Mouse (Mus musculus): ENCODE measurements around the gene Hist1h2bp. TPM values are rescaled to one million over a fixed set of nuclear protein-coding genes. Genes with fewer than 3 reads are reported as not detected.
"Not testable (repeated sequence)": the region's sequence is repeated elsewhere in the genome, so short reads cannot be mapped to it uniquely, and the experiment has no call there.

Gene Hist1h2bp
- polyA plus RNA-seq (2015; fragmentation: Nextera tagmentation; extraction: Ambion mirVana): 0.72 TPM in 1 of 2 replicates, not detected in the other

GRCm38 (mm10) chr13:21786899-21787629 is at the start of gene Hist1h2bp, which contains the start of gene Hist1h2an:
Gene Hist1h2bp (plus strand): TSS chr13:21787461.
Gene Hist1h2an (minus strand): TSS chr13:21787218.
- not testable (repeated sequence) for H3K9me3 ChIP-seq (replicated peaks; ENCODE audit: control insufficient read depth, low read length, poor library complexity, severe bottlenecking); H3K27me3 ChIP-seq (ENCODE audit: control insufficient read depth, insufficient read depth, low read depth, low read length); H3K36me3 ChIP-seq (ENCODE audit: control insufficient read depth, insufficient read depth, low read length)
- WGBS: under 1% methylated on average over 35 of the region's 63 CpGs
- peaks cover 25% of the 10 kb centered on the region for H3K4me1 ChIP-seq (ENCODE audit: control insufficient read depth, insufficient read depth, low read length)
- peak within 1 kb of the TSS; percentile 37 for H3K4me3 ChIP-seq (ENCODE audit: low read depth, low read length)
- H3K9ac ChIP-seq (ENCODE audit: low read depth, low read length): peak within 1 kb of the TSS; percentile 60; the same call in 1 of the 2 replicates
- H3K4me2 ChIP-seq (ENCODE audit: low read length): peak within 1 kb of the TSS; percentile 64
- peak within 1 kb of the TSS; percentile 70 for H3K27ac ChIP-seq (ENCODE audit: low read length)
- ATAC-seq: peak; percentile 96

- Histone ChIP-seq H3K27me3 (ENCODE audit: control insufficient read depth, insufficient read depth, low read depth, low read length) (no peaks in the 10 kb centered on the region), H3K9me3 (replicated peaks; ENCODE audit: control insufficient read depth, low read length, poor library complexity, severe bottlenecking) (no peaks in the 10 kb centered on the region), H3K9ac (ENCODE audit: low read depth, low read length) (no peak overlapping the region), H3K36me3 (ENCODE audit: control insufficient read depth, insufficient read depth, low read length) (no peaks in the 10 kb centered on the region), H3K4me3 (ENCODE audit: low read depth, low read length) (no peak overlapping the region), H3K27ac (ENCODE audit: low read length) (no peak overlapping the region), H3K4me2 (ENCODE audit: low read length) (no peak overlapping the region), H3K4me1 (ENCODE audit: control insufficient read depth, insufficient read depth, low read length) (peaks cover 15% of the 10 kb centered on the region)
- 94% methylated on average over 1 of the region's 1 CpGs for WGBS
- ATAC-seq: no peak
Observed at GRCm38 (mm10) chr13:21745006-21745405, 42.3 kb upstream of the Hist1h2bp start.

- WGBS: 5% methylated on average over 5 of the region's 5 CpGs
Observed at GRCm38 (mm10) chr13:21749387-21750158, 37.7 kb upstream of the Hist1h2bp start.

GRCm38 (mm10) chr13:21750159-21751017 is 36.9 kb upstream of the Hist1h2bp start, which contains the start of gene Hist1h4k:
Gene Hist1h4k (minus strand): TSS chr13:21750505.
- peak within 1 kb of the TSS; percentile 63 for H3K9ac ChIP-seq (ENCODE audit: low read depth, low read length)
- peak within 1 kb of the TSS; percentile 43 for H3K4me3 ChIP-seq (ENCODE audit: low read depth, low read length)
- not testable (repeated sequence) for H3K9me3 ChIP-seq (replicated peaks; ENCODE audit: control insufficient read depth, low read length, poor library complexity, severe bottlenecking); H3K36me3 ChIP-seq (ENCODE audit: control insufficient read depth, insufficient read depth, low read length); H3K27me3 ChIP-seq (ENCODE audit: control insufficient read depth, insufficient read depth, low read depth, low read length)
- under 1% methylated on average over 39 of the region's 56 CpGs for WGBS
- peaks cover 28% of the 10 kb centered on the region for H3K4me1 ChIP-seq (ENCODE audit: control insufficient read depth, insufficient read depth, low read length)
- peak within 1 kb of the TSS; percentile 81 for H3K4me2 ChIP-seq (ENCODE audit: low read length)
- peak; percentile 86 for ATAC-seq
- H3K27ac ChIP-seq (ENCODE audit: low read length): peak within 1 kb of the TSS; percentile 86

More at GRCm38 (mm10) chr13:21749387-21750158, 37.7 kb upstream of the Hist1h2bp start:
- H3K36me3 ChIP-seq (ENCODE audit: control insufficient read depth, insufficient read depth, low read length): no peaks in the 10 kb centered on the region
- peak overlapping the region; percentile 63 for H3K9ac ChIP-seq (ENCODE audit: low read depth, low read length)
- H3K9me3 ChIP-seq (replicated peaks; ENCODE audit: control insufficient read depth, low read length, poor library complexity, severe bottlenecking): no peaks in the 10 kb centered on the region
- H3K4me3 ChIP-seq (ENCODE audit: low read depth, low read length): peak overlapping the region; percentile 43
- H3K27ac ChIP-seq (ENCODE audit: low read length): peak overlapping the region; percentile 86
- H3K4me1 ChIP-seq (ENCODE audit: control insufficient read depth, insufficient read depth, low read length): peaks cover 24% of the 10 kb centered on the region
- H3K4me2 ChIP-seq (ENCODE audit: low read length): peak overlapping the region; percentile 81
- no peaks in the 10 kb centered on the region for H3K27me3 ChIP-seq (ENCODE audit: control insufficient read depth, insufficient read depth, low read depth, low read length)
- ATAC-seq: no peak

- H3K4me3 ChIP-seq (ENCODE audit: low read depth, low read length): no peak overlapping the region
- ATAC-seq: no peak
- H3K4me2 ChIP-seq (ENCODE audit: low read length): no peak overlapping the region
- H3K27ac ChIP-seq (ENCODE audit: low read length): no peak overlapping the region
- no peaks in the 10 kb centered on the region for H3K9me3 ChIP-seq (replicated peaks; ENCODE audit: control insufficient read depth, low read length, poor library complexity, severe bottlenecking)
- H3K9ac ChIP-seq (ENCODE audit: low read depth, low read length): no peak overlapping the region
- H3K27me3 ChIP-seq (ENCODE audit: control insufficient read depth, insufficient read depth, low read depth, low read length): no peaks in the 10 kb centered on the region
- peaks cover 28% of the 10 kb centered on the region for H3K4me1 ChIP-seq (ENCODE audit: control insufficient read depth, insufficient read depth, low read length)
- no peaks in the 10 kb centered on the region for H3K36me3 ChIP-seq (ENCODE audit: control insufficient read depth, insufficient read depth, low read length)
Observed at GRCm38 (mm10) chr13:21751417-21751816, 35.8 kb upstream of the Hist1h2bp start.

GRCm38 (mm10) chr13:21751827-21752226 is 35.4 kb upstream of the Hist1h2bp start:
- ATAC-seq: no peak
- no peaks in the 10 kb centered on the region for H3K36me3 ChIP-seq (ENCODE audit: control insufficient read depth, insufficient read depth, low read length)
- H3K9me3 ChIP-seq (replicated peaks; ENCODE audit: control insufficient read depth, low read length, poor library complexity, severe bottlenecking): no peaks in the 10 kb centered on the region
- 75% methylated on average over 3 of the region's 3 CpGs for WGBS
- H3K4me1 ChIP-seq (ENCODE audit: control insufficient read depth, insufficient read depth, low read length): peaks cover 28% of the 10 kb centered on the region
- H3K9ac ChIP-seq (ENCODE audit: low read depth, low read length): no peak overlapping the region
- H3K4me2 ChIP-seq (ENCODE audit: low read length): no peak overlapping the region
- H3K27ac ChIP-seq (ENCODE audit: low read length): no peak overlapping the region
- no peak overlapping the region for H3K4me3 ChIP-seq (ENCODE audit: low read depth, low read length)
- H3K27me3 ChIP-seq (ENCODE audit: control insufficient read depth, insufficient read depth, low read depth, low read length): no peaks in the 10 kb centered on the region

- no peak for ATAC-seq
- 41% methylated on average over 3 of the region's 3 CpGs for WGBS
- H3K4me1 ChIP-seq (ENCODE audit: control insufficient read depth, insufficient read depth, low read length): peaks cover 26% of the 10 kb centered on the region
- no peaks in the 10 kb centered on the region for H3K9me3 ChIP-seq (replicated peaks; ENCODE audit: control insufficient read depth, low read length, poor library complexity, severe bottlenecking)
- H3K27me3 ChIP-seq (ENCODE audit: control insufficient read depth, insufficient read depth, low read depth, low read length): no peaks in the 10 kb centered on the region
- H3K9ac ChIP-seq (ENCODE audit: low read depth, low read length): no peak overlapping the region
- H3K27ac ChIP-seq (ENCODE audit: low read length): no peak overlapping the region
- no peak overlapping the region for H3K4me3 ChIP-seq (ENCODE audit: low read depth, low read length)
- H3K36me3 ChIP-seq (ENCODE audit: control insufficient read depth, insufficient read depth, low read length): no peaks in the 10 kb centered on the region
- no peak overlapping the region for H3K4me2 ChIP-seq (ENCODE audit: low read length)
Observed at GRCm38 (mm10) chr13:21752356-21752755, 34.9 kb upstream of the Hist1h2bp start.

- H3K4me1 ChIP-seq (ENCODE audit: control insufficient read depth, insufficient read depth, low read length): peaks cover 23% of the 10 kb centered on the region
- H3K27ac ChIP-seq (ENCODE audit: low read length): peak overlapping the region; percentile 93
- no peaks in the 10 kb centered on the region for H3K9me3 ChIP-seq (replicated peaks; ENCODE audit: control insufficient read depth, low read length, poor library complexity, severe bottlenecking)
- ATAC-seq: no peak
- no peaks in the 10 kb centered on the region for H3K36me3 ChIP-seq (ENCODE audit: control insufficient read depth, insufficient read depth, low read length)
- no peaks in the 10 kb centered on the region for H3K27me3 ChIP-seq (ENCODE audit: control insufficient read depth, insufficient read depth, low read depth, low read length)
- peak overlapping the region; percentile 66 for H3K9ac ChIP-seq (ENCODE audit: low read depth, low read length)
- peak overlapping the region; percentile 44 for H3K4me3 ChIP-seq (ENCODE audit: low read depth, low read length)
- WGBS: 2% methylated on average over 7 of the region's 10 CpGs
- H3K4me2 ChIP-seq (ENCODE audit: low read length): peak overlapping the region; percentile 82
Observed at GRCm38 (mm10) chr13:21753051-21753523, 34.2 kb upstream of the Hist1h2bp start.
